Mouse (Mus musculus) liver, postnatal 0 days (tissue): Measurements from ENCODE around the gene Zfp692. TPM values are rescaled to one million over a fixed set of nuclear protein-coding genes. Genes with fewer than 3 reads are reported as not detected.
A peak's percentile ranks its signal among the peaks of the same experiment; 100 is the strongest.

Experiments used
- ATAC-seq: fragments of 200-750 bp; cut with Nextera tagmentation; 2 replicates; pipeline ENCODE4 v1.8.0; 2017; ENCODE audit warnings: mild to moderate bottlenecking, moderate library complexity
- DNase-seq: peaks from one replicate; pipeline ENCODE4 v3.0.0-alpha.2; 2016
- H3K27ac ChIP-seq: fragments of 300-500 bp; sonication (generic); 2 replicates; pipeline ENCODE4 v1.5.1; 2014; ENCODE audit warnings: antibody characterized with exemption, moderate library complexity, mild to moderate bottlenecking, low read depth
- H3K27me3 ChIP-seq: fragments of 300-500 bp; sonication (generic); 2 replicates; pipeline ENCODE4 v1.6.1; 2014; ENCODE audit warnings: low read length, control low read depth, mixed read lengths; ENCODE audit not compliant: insufficient read depth
- H3K36me3 ChIP-seq: fragments of 300-500 bp; sonication (generic); replicated peaks from 2 replicates; pipeline ENCODE4 v1.6.1; 2014; ENCODE audit warnings: mild to moderate bottlenecking, control low read depth, low read length, moderate library complexity, mixed read lengths; ENCODE audit not compliant: insufficient read depth
- H3K4me1 ChIP-seq: fragments of 300-500 bp; sonication (generic); 2 replicates; pipeline ENCODE4 v1.6.1; 2014; ENCODE audit warnings: antibody characterized with exemption, mild to moderate bottlenecking, control low read depth; ENCODE audit not compliant: insufficient read depth
- H3K4me2 ChIP-seq: fragments of 300-500 bp; sonication (generic); 2 replicates; pipeline ENCODE4 v1.6.1; 2014; ENCODE audit warnings: low read depth, mild to moderate bottlenecking, low read length, moderate library complexity, mixed read lengths
- H3K4me3 ChIP-seq: fragments of 300-500 bp; sonication (generic); 2 replicates; pipeline ENCODE4 v1.5.1; 2014; ENCODE audit warnings: low read depth, low read length
- H3K9ac ChIP-seq: fragments of 300-500 bp; sonication (generic); replicated peaks from 2 replicates; pipeline ENCODE4 v1.6.1; 2014; ENCODE audit warnings: mild to moderate bottlenecking, moderate library complexity
- H3K9me3 ChIP-seq: fragments of 300-500 bp; sonication (generic); 2 replicates; pipeline ENCODE4 v1.6.1; 2016; ENCODE audit warnings: mild to moderate bottlenecking, control low read depth, low read length, mixed read lengths
- CTCF ChIP-seq: sonication (generic); IDR thresholded peaks from 2 replicates; pipeline ENCODE4 v1.5.1; 2016; ENCODE audit warnings: antibody characterized with exemption, low read depth
- EP300 ChIP-seq: IDR thresholded peaks from 2 replicates; pipeline ENCODE4 v1.6.1; 2016; ENCODE audit warnings: antibody characterized with exemption, low read depth, mild to moderate bottlenecking
- WGBS: fragments of 180-500 bp; shearing (Covaris S2); extraction: QIAGEN DNeasy Blood & Tissue Kit; methylation state at CpG from one replicate; pipeline ENCODE4 v1.1.7; 2014; ENCODE audit not compliant: insufficient replicate concordance; 5-methylcytosine and 5-hydroxymethylcytosine counted together
- polyA plus RNA-seq: library from polyadenylated mRNA; unstranded; fragments of >200 nt; fragmentation: Nextera tagmentation; extraction: Ambion mirVana; gene quantifications from 2 replicates; pipeline ENCODE4 v1.2.1, GENCODE M21; 2015

Gene Zfp692
- polyA plus RNA-seq, 1 experiment from 2014 or later: 4.0 TPM

DNA sequence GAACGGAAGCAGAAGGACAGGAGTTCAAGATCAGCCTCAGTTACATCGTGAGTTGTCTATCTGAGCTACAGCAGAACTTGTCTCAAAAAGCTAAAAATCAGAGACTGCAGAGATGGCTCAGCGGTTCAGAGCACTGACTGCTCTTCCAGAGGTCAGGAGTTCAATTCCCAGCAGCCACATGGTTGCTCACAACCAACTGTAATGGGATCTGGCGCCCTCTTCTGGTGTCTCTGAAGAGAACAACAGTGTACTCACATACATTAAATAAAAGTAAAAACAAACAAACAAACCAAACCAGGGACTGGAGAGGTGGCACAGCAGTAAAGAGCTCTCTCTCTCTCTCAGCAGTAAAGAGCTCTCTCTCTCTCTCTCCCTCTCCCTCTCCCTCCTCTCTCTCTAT is 43.8 kb downstream of the Zfp692 start:
- Histone ChIP-seq H3K4me3 (no peak overlapping the region), H3K4me1 (peaks cover 16% of the 10 kb centered on the region; the same call in 1 of the 2 replicates), H3K9me3 (no peaks in the 10 kb centered on the region), H3K9ac (no peak overlapping the region), H3K4me2 (no peak overlapping the region), H3K36me3 (peaks cover 17% of the 10 kb centered on the region), H3K27me3 (no peaks in the 10 kb centered on the region), H3K27ac (0 out of 2 replicates have a peak overlapping the region, but pooled peaks have one; percentile 30)
- no peak for DNase-seq
- 72% methylated on average over 4 of the region's 4 CpGs for WGBS
- ATAC-seq: no peak
- TF ChIP-seq CTCF (peak; percentile 40), EP300 (no peak)

- H3K9me3 ChIP-seq: no peaks in the 10 kb centered on the region
- peaks cover 11% of the 10 kb centered on the region for H3K36me3 ChIP-seq
- 59% methylated on average over 5 of the region's 5 CpGs for WGBS
- peak; percentile 20; the same call in 1 of the 2 replicates for ATAC-seq
- peak; percentile 72 for TF ChIP-seq EP300
- TF ChIP-seq CTCF: no peak
- H3K27ac ChIP-seq: 0 out of 2 replicates have a peak overlapping the region, but pooled peaks have one; percentile 30
- no peak overlapping the region for H3K9ac ChIP-seq
- H3K27me3 ChIP-seq: no peaks in the 10 kb centered on the region
- H3K4me2 ChIP-seq: no peak overlapping the region
- no peak for DNase-seq
- H3K4me1 ChIP-seq: peaks cover 16% of the 10 kb centered on the region; the same call in 1 of the 2 replicates
- no peak overlapping the region for H3K4me3 ChIP-seq
Measured at GRCm38 (mm10) chr11:58351179-58351578, 44.3 kb downstream of the Zfp692 start.

- H3K9ac ChIP-seq: no peak overlapping the region; the same call in 1 of the 2 replicates
- peaks cover 16% of the 10 kb centered on the region; the same call in 1 of the 2 replicates for H3K4me1 ChIP-seq
- H3K9me3 ChIP-seq: no peaks in the 10 kb centered on the region
- DNase-seq: peak; percentile 58
- WGBS: 21% methylated on average over 7 of the region's 7 CpGs
- peak overlapping the region; percentile 43; the same call in 1 of the 2 replicates for H3K4me2 ChIP-seq
- H3K4me3 ChIP-seq: no peak overlapping the region
- peak; percentile 92 for ATAC-seq
- TF ChIP-seq CTCF (peak; percentile 70), EP300 (peak; percentile 97)
- peak overlapping the region; percentile 49 for H3K27ac ChIP-seq
- no peaks in the 10 kb centered on the region for H3K27me3 ChIP-seq
- no peaks in the 10 kb centered on the region for H3K36me3 ChIP-seq
Measured at GRCm38 (mm10) chr11:58352681-58353548, 46.0 kb downstream of the Zfp692 start.

GRCm38 (mm10) chr11:58353709-58354108 is 46.8 kb downstream of the Zfp692 start:
- H3K27me3 ChIP-seq: no peaks in the 10 kb centered on the region
- H3K4me3 ChIP-seq: no peak overlapping the region
- TF ChIP-seq CTCF: no peak
- TF ChIP-seq EP300: no peak
- 56% methylated on average over 3 of the region's 3 CpGs for WGBS
- peak overlapping the region; percentile 49; the same call in 1 of the 2 replicates for H3K27ac ChIP-seq
- no peaks in the 10 kb centered on the region for H3K36me3 ChIP-seq
- no peak for ATAC-seq
- peaks cover 16% of the 10 kb centered on the region; the same call in 1 of the 2 replicates for H3K4me1 ChIP-seq
- DNase-seq: no peak
- H3K9me3 ChIP-seq: no peaks in the 10 kb centered on the region
- H3K4me2 ChIP-seq: peak overlapping the region; percentile 43; the same call in 1 of the 2 replicates
- no peak overlapping the region; the same call in 1 of the 2 replicates for H3K9ac ChIP-seq

- no peaks in the 10 kb centered on the region for H3K27me3 ChIP-seq
- no peaks in the 10 kb centered on the region for H3K9me3 ChIP-seq
- ATAC-seq: no peak
- no peak for DNase-seq
- H3K4me1 ChIP-seq: peaks cover 16% of the 10 kb centered on the region; the same call in 1 of the 2 replicates
- no peaks in the 10 kb centered on the region for H3K36me3 ChIP-seq
- H3K4me2 ChIP-seq: no peak overlapping the region
- TF ChIP-seq CTCF (no peak), EP300 (no peak)
- no peak overlapping the region for H3K9ac ChIP-seq
- no peak overlapping the region for H3K27ac ChIP-seq
- no peak overlapping the region for H3K4me3 ChIP-seq
- WGBS: 59% methylated on average over 10 of the region's 10 CpGs
Measured at GRCm38 (mm10) chr11:58354476-58354875, 47.6 kb downstream of the Zfp692 start.

DNA sequence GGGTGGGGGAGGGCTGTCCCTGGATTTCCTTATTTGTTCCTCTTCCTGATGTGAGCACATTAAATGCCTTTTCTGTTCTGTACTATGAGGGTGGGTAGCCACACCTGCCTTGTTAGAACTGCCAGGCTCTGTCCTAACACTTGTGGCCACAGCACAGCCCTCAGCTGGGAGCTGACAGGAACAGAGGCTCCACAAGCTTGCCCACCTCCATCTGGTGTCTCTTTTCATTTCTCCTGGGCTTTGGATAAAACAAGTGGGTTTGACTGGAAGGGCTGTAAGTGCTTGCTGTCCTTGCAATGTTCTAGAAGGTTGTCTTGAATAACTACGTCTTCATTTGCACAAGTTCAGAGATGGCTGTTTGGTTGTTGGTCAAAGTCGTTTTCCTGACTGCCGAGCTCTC is 48.1 kb downstream of the Zfp692 start:
- TF ChIP-seq EP300 (no peak), CTCF (no peak)
- no peaks in the 10 kb centered on the region for H3K27me3 ChIP-seq
- H3K27ac ChIP-seq: no peak overlapping the region
- H3K4me2 ChIP-seq: no peak overlapping the region
- no peak overlapping the region for H3K9ac ChIP-seq
- H3K9me3 ChIP-seq: no peaks in the 10 kb centered on the region
- no peaks in the 10 kb centered on the region for H3K36me3 ChIP-seq
- WGBS: 73% methylated on average over 3 of the region's 3 CpGs
- peaks cover 16% of the 10 kb centered on the region; the same call in 1 of the 2 replicates for H3K4me1 ChIP-seq
- H3K4me3 ChIP-seq: no peak overlapping the region
- ATAC-seq: no peak
- DNase-seq: no peak
